Mouse (Mus musculus): ENCODE results near the gene Prx. TPM values are rescaled to one million over a fixed set of nuclear protein-coding genes. Genes with fewer than 3 reads are reported as not detected.
"Not testable (repeated sequence)": the region's sequence is repeated elsewhere in the genome, so short reads cannot be mapped to it uniquely, and the experiment has no call there.

The Prx gene
- total RNA-seq, 4 experiments from 2014 or later: 2.6 to 4.7 (median 3.3) TPM

DNA sequence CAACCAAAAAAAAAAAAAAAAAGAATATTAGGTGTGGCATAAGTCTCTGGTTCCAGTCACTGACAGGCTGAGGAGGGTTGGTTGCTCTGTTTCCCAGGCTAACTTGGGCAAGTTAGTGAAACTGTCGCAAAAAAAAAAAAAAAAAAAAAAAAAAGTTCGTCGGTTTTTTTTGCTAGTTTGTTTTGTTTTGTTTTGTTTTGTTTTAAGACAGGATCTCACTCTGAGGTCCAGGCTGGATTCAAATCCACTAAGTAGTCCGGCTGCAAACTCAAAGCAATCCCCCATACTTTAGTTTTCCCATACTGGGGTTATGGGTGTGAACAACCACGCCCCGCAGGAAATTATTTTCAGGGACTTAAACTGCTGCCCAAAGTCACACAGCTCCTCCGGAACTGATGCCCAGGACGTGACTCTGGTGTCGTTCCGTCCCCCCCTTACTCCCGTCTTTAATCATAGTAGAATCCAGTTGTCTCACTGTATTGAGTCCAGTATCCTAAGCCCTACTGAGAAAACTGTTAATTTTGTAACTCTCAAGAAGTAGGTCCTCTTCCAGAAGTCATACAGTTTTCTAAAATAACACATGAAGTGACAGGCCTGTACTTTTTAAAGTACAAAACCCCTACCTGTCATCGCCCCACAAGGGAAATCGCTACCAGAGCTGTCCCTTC, 12.9 kb upstream of the Prx start:
- DNase-seq: no peak

DNA sequence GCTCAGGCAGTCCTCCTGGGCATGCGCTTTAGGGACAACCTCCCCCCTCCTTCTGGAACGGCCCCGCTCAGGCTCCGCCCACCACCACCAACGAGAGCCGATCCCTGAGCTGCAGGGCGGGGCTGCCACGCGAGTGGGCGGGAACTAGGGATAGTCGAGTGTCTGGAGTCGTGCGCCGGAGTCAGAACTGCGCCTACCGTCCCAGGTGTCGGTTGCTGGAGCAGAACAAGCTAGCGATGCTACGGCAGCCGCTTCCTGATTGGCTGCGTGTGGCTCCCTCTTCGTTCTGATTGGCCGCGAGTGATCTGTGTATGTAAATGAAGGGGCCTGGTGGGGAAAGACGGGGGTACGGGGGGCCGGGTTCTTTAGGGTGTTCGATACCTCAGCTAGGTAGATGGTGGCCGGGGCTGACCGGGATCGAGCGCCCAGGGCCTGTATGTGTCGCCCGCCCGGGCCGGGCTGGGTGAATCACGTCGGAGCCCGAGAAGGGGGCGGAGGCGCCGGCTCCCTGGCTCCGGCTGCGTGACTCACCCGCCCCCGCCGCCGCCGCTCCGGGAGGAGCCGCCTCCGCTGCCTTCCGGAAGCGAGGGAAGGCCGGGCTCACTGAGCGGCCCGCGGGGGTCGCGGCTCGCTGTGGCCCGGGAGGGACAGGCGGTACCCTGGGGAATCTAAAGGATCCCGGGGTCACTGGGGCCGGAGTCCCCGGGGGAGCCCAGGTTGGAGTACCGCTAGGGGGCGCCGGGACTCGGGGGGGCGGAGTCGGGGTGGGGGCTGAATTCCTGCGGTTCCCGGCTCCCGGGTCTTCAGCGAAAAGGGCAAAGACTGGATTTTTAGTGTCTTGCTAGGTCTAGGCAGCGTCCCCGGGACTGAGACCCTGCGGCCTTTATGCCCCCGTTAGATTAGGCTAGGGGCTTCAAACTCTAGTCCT, 12.1 kb upstream of the Prx start, which contains the start of gene Sertad1:
Gene Sertad1 (plus strand): TSS at position 141 of the 928 bp plus-strand sequence.
- DNase-seq: peak; percentile 100

DNA sequence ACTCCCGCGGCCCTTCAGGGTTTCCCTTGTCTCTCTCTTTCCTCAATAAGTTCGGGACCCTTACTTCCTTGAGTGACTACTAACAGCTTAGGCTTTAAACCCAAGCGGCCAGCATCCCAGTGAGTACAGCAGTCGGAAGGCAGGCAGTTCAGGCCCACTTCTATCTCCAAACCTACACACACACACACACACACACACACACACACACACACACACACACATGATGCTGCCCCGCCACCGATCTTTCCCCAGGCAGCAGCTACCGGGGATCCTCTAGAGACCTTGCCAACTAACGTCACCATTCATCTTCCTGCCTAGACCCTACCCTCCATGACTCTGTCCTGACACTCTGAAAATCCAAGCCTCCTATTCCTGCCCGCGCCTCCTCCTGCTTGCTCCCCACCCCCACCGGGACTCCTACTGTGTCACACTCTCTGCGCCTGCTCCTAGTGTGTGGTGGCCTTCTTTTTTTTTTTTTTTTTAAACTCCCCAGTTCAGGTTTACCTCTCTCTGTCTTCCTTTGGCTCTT, 11.3 kb upstream of the Prx start:
- DNase-seq: peak; percentile 79

DNA sequence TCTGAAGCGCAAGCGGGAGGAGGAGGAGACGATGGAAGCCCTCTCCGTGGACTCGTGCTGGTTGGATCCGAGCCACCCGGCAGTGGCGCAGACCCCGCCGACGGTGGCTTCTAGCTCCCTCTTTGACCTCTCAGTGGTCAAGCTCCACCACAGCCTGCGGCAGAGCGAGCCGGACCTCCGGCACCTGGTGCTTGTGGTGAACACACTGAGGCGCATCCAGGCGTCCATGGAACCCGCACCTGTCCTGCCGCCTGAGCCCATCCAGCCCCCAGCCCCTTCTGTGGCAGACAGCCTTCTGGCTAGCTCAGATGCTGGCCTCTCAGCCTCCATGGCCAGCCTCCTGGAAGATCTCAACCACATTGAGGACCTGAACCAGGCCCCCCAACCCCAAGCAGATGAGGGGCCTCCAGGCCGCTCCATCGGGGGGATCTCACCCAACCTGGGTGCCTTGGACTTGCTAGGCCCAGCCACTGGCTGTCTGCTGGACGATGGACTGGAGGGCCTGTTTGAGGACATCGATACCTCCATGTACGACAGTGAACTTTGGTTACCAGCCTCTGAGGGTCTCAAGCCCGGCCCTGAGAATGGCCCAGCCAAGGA, 9.8 kb upstream of the Prx start:
- DNase-seq: no peak

DNA sequence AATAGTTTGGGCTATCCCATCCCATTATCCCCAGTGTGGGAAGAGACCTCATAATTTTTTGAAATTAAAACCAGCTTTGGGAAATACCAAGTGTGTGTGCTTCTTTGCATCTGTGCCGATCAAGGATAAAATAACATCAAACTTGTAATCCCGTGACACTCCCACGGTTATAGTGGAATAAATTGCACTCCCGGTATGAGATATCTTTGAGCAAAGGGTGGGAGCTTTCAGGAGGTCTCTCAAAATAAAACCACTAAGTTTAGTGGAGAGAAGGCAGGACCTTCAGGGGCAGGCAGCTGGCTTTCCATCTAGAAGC, 8.9 kb upstream of the Prx start:
- no peak for DNase-seq

DNA sequence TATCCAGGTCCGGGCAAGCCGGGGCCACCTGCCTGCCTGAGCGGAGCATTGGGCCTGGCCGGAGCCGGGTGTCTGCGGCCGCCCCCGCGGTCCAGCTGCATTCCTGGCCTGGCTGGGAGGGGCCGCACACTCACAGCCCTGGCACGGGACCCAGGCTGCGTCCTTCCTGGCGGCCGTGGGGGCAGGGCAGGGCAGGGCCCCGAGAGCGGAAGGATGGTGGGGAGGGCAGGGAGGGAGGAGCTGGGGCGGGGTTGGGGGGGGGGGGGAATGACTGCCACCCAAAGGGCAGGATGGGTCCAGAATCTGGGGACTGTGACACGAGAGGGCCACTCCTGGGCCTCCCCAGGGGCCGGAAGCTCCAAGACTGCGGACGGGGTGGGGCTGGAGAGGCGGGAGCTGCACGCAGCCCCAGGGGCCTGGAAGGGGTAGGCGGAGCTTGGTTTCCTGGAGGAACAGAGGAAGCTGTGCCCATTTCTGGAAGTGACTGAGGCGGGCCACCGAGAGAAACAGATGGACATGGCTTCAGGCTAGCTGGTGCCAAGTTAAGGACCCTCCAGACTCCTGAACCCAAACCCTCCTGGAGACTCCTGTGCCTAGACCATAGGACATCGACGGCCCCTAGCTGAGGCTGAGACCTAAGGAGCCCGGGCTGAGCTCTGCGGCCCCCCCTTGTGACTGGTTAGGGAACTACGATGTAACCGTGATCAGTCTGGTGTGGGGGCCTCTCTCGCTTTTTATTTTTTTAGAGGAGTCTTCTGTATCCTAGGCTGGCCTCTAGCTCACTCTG, 8.4 kb upstream of the Prx start:
- DNase-seq: peak; percentile 96

DNA sequence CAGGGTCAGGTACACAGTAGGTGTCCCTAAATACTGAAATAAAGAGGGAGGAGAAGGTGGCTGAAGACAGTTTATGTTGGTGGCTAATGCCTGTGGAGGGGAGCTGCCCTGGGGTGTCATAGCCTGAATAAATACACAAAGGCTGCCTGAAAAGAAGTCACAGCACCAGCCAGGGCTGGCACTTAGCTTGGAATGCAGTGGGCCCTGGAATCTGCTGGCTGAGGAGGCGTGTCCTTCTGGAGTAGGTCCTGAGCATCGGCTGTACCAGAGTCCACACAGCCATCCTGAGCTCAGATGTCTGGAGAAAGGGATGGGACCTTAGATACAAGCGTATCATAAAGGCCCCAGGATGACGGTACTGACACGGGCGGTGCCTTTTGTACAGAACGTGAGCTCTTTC, 7.3 kb upstream of the Prx start:
- no peak for DNase-seq

DNA sequence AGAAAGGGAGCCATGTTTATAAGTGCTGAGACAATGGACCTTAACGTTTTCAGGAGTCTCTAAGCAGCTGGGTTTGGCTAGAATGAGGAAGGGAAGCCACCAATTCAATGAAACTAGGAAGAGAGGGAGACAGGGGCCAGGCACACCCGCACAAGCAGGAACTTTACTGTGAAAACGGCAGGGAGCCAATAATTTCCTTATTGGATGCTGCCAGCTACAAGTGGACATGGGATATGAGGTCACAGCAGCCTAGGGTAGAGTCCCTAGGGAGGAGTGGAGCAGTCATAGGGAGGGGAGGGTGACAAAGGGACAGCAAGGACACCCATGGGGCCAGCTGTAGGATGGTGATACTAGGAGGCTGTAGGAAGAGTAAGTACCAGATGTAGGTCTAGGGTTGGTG, 6.1 kb upstream of the Prx start:
- DNase-seq: no peak

DNA sequence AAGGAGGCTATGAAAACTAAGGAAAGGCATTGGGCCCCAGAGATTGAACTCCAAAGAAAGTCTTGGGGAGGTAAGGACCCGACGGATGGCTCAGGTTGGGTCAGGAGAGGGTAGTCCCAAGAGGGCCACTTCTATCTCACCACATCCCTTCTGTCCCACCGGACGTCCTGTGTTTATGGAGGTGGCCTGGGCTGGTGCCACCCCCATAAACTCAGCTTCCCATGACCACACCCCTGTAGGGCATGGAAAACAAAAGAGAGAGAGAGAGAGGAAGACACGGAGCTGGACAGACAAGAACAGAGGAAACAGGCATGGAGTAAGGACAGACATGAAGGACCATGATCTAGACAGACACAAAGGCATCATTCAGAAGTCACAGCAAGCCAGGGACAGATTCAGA, 5.7 kb upstream of the Prx start:
- DNase-seq: no peak

DNA sequence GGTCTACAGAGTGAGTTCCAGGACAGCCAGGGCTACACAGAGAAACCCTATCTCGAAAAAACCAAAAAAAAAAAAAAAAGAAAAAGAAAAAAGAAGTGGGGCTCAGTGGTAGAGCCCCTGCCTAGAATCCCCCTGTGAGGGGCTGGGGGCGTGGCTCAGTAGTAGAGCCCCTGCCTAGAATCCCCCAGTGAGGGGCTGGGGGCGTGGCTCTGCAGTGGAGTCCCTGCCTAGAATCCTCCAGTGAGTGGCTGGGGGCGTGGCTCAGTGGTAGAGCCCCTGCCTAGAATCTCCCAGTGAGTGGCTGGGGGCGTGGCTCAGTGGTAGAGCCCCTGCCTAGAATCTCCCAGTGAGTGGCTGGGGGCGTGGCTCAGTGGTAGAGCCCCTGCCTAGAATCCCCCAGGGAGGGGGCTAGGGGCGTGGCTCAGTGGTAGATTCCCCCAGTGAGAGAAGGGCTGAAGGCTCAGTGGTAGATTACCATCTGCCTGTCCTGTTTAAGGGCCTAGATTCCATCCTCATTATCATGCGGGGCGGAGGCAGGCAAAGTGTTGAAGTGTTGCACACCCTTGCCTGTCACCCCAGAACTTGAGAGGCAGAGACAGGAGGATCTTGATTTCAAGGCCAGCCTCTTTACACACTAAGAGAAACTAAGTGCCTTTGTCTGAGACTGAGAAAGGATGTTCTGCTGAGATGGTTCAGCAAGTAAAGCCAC, 4.3 kb upstream of the Prx start:
- not testable (repeated sequence) for DNase-seq

DNA sequence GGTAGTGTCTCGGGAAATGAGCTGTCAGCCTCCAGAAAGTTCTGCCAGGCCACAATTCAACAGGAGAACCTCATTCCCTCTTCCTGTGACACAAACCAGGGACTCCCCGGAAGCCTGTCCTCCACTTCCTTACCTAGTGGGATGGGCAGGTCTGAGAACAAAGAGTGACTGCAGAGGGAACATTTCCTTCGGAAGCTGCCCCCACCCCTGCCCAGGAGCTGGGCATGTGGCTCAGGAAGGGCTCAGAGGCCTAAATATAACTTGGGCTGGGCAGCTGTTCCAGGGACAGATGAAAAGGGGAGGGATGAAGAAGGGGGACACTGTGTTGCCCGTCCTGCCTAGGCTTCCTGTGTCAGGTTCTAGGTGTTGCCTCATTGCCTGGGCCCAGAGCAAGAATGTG, 2.5 kb downstream of the Prx start:
- DNase-seq: no peak

DNA sequence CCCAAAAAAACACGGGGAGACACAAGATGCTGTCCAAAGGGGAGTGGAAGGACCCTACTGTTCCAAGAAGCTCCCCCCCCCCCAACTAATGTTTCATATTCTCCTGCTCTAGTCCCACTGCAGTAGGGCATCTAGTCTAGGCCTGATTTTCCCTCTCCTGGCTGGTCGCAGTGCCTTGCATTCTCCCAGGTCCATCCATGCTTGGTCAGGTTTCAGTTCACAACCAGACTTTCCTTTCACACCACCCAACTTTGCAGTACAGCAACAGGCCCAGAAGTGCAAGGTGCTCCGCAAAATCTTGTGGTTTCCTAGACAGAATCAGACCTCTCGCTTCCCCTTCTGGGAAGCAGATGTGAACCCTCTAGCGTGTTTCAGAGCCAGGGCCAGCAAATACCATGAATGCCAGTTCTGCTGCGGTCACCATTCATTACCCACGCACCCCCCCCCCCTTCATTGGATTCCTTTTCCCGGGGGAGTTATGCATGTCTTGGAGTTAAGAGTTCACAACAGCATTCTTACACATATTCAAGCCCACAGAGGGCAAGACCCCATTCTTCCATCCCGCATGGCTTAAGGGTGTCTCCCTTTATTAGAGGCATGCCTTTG, 7.7 kb downstream of the Prx start:
- DNase-seq: no peak

DNA sequence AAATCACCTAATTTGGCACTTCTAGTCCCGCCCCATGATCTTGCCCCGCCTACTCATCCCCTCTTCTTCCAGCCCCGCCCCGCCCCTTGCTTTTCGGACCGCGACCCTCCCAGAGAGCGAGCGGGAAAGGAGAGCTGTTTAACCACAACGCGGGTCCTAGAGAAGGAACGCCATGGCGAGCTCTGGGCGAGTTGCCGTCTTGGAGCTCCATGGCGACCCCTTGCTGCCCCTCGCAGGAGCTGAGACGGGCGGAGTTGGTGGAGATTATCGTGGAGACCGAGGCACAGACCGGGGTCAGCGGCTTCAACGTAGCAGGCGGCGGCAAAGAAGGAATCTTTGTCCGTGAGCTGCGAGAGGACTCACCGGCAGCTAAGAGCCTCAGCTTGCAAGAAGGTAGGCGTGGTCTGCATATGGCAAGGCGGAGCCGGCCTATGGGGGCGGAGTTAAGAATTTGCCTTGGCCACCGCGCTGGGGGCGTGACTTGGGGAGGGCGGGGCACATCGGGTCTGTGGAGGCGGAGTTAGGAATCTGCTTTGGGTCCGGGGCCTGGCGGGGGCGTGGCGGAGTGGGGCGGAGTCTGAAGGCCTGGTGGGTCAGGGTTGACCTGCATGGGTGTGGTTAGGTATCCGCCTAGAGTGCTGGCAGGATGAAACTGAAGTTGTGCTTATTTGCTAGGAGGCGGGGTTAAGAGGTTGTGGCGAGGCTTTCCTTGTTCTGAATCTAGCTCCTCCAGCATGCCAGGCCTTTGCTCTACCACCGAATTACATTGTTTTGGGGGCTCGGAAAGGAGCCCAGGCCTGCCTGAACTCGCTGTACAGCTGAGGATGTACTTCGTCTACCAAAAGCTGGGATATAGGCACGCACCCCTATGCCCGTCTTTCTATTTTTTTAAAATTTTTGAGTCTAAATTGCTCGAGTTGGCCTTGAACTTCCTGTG, 8.9 kb downstream of the Prx start:
- peak; percentile 98 for DNase-seq

DNA sequence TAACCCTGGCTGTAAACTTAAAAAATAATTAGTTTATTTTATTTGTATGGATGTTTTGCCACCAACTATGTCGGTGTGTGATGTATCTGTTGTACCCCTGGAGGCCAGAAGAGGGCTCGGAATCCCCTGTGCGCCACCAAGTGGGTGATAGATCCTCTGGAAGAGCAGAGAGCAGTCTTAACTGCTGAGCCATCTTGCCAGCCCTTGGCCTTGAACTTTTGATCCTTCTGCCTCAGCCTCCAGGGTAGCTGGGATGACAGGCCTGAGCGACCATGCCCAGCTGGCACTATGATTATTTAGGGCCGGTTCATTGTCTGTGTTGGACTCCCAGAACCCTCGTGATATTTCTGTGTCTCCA, 9.5 kb downstream of the Prx start:
- DNase-seq: peak; percentile 73

DNA sequence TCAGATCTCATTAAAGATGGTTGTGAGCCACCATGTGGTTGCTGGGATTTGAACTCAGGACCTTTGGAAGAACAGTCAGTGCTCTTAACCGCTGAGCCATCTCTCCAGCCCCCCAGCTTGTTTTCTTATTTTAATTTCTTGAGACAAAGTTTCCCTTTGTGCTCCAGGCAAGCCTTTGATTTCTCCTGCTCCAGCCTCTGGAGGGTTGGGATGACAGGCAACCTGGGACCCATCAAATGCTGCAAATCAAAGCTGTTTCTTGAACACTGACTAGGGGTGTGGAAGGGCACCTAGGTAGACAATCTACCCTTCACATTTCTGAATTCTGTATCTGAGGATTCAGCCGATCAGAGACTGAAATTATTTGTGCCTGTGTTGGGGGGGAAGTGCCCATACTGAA, 11.7 kb downstream of the Prx start:
- no peak for DNase-seq

DNA sequence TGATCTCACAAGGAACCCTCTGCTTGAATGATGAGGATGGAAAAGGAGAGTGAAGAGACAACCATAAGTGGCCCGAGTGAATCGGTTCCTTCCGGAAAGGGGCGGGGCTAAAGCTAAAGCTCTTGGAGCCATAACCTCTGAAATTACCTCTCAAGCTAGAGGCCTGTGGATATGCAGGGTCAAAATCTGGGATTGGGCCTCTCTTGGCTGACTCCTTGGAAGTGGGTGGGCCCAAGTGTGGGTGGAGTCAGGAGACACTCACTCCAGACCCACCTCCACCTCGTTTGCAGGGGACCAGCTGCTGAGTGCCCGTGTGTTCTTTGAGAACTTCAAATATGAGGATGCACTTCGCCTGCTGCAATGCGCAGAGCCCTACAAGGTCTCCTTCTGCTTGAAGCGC, 15.8 kb downstream of the Prx start:
- DNase-seq: no peak

DNA sequence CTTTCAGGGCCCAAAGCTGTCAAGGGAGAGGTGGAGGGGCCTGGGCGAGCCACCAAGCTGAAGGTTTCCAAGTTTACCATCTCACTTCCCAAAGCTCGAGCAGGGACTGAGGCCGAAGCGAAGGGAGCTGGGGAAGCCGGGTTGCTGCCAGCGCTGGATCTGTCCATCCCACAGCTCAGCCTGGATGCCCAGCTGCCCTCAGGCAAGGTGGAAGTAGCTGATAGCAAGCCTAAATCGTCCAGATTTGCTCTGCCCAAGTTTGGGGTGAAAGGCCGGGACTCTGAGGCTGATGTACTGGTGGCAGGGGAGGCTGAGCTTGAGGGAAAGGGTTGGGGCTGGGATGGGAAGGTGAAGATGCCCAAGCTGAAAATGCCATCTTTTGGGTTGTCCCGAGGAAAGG, 19.2 kb downstream of the Prx start:
- DNase-seq: no peak

DNA sequence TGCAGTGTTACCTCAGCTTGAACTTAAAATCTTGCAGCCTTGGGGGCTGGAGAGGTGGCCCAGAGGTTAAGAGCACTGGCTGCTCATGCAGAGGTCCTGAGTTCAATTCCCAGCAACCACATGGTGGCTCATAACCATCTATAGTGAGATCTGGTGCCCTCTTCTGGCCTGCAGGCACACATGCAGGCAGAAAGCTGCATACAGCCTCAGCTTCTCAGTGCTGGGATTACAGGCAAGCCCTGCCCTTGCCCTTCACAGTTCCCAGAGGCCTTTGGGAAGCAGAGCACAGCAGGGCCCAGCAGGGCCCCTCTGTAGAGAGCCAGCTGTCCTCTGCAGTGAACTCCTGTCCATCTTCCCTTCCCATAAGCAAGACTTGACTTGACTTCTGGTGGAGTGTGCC, 21.0 kb downstream of the Prx start:
- DNase-seq: no peak

DNA sequence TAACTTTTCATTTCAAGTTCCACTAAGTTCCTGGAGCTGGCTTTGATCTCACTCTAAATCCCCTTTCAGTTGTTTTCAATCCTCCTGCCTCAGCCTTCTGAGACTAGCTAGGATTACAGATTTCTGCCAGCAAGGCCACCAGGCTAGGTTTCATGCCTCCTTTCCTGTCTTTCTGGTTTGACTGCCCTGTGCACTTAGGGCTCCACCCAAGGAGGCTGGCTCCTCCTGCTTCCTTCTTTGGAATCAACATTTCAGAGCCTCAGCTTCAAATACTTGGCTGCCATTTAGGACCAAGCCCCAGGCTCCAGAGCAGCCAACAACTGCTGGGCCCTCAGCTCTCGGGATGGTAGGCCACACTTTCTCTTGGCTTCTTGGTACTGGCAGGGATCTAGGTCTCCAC, 21.5 kb downstream of the Prx start:
- DNase-seq: no peak

DNA sequence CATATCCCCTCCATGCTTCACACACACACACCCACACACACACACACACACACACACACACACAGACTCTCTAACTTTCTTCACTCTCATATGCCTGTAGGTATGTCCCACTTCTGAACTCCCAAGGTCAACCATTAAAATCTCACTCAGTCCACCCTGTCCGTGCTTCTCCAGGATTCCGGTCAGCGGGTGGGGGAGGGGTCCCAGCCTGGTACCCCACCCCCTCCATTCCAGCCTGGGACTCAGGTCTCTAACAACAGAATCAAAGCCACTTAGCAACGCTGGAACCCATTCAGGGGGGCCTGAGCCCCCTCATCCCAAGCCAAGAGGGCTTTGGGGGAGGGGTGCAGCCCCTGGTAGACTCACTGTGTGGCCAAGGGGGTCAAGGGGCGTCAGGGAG, 23.8 kb downstream of the Prx start, which contains the start of gene Hipk4:
Gene Hipk4 (plus strand): TSS at position 301 of the 400 bp plus-strand sequence.
- DNase-seq: no peak
